Mouse (Mus musculus) layer of hippocampus, adult 11-12 months (tissue): ENCODE measurements around the gene Ccdc85b.
"Not testable (repeated sequence)": the region's sequence is repeated elsewhere in the genome, so short reads cannot be mapped to it uniquely, and the experiment has no call there.

Experiments used
- DNase-seq: peaks from one replicate; pipeline ENCODE4 v3.0.0; 2022; ENCODE audit warnings: low spot score

Gene Ccdc85b

DNA sequence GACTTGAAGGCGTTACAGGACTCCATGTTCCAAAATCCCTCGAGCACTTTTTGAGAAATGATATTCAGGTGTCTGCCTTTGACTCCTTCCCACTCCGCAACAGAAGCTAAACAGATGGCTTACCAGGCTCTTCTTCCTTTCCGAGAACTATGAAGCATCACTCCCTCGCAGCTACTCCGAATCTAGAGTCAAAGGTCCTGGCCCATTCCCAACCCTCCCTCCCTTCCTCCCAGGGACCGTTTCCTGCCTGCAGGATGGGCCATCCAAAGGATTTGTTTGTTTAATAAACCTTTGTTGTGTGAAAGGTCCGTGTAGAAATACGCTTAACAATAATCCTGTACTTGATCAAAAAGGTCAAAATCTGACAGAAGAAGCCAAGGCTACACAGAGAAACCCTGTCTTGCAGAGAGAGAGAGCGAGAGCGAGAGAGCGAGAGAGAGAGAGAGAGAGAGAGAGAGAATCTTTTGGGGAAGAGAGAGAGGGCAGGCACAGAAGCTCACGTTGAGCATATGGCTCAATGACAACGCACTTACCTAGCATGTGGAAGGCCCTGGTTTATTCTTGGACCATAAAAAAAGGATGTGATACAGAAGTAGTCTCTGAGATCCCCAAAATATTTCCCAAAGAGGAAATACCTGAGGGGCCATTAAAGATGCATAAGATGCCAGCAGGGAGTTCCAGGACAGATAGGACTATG lies at the start of gene Ccdc85b:
Gene Ccdc85b (minus strand): TSS at position 149 of the 697 bp plus-strand sequence.
- no peak for DNase-seq

DNA sequence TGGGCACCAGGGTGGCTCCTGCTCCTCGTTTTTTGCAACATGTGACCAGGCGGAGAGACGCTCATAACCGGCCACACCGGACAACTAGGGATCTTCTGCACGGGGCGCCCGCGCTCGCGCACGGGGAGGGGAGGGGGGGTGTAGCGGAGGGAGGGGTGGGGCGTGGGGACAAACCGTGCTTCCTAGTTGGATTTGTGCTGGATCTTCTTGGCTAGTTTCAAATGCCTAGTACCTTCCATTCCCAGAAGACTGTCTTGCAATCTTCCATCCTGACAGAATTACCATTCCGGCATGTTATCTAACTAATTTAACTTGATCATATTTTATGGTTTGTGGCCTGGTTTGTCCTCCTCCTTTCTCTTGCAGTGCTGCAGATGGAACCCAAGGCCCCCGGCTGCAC lies 46.0 kb upstream of the Ccdc85b start, which contains the start of gene 1700020D05Rik:
Gene 1700020D05Rik (minus strand): TSS at position 101 of the 400 bp plus-strand sequence.
- DNase-seq, result no peak

DNA sequence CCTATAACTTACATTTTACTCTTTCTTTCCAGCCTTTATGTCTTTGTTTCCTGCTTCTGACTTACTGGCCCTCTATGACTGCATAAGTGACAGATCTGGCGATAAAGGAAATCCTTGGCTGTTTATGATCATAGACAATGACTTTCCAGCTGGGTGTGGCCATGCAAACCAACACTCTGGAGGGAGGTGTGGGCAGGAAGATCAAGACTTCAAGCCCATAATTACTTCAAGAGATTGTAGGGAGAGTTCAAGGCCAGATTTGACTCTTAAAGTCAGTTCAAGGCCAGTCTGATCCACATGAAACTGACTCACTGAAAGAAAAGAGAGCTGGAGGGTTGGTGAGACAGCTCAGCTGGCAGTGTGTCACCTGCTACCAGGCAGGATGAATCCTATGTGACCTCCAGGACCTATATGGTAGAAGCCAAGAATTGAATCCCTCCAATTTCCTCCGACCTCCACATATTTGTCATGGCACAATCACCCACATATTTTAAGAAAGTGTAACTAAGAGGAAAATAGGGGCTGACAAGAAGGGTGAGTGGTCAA lies 42.7 kb upstream of the Ccdc85b start:
- DNase-seq, result no peak

DNA sequence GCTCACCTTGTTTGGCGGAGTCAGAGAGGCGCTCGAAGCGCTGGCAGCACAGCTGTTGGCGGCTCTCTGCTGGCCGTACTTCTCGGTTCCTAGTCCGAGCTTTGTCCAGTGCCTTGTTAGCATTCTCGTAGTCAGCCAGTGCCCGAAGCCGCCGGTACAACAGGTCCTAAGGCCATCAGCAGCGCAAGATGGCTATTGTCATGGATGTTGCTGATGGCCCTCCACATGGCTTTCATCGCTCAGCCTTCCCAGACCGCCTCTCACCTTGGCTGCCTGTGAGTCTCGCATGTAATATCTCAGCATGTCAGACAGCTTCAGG lies 38.3 kb upstream of the Ccdc85b start:
- DNase-seq, result no peak

GRCm38 (mm10) chr19:5495353-5496051 lies 37.8 kb upstream of the Ccdc85b start:
- no peak for DNase-seq

DNA sequence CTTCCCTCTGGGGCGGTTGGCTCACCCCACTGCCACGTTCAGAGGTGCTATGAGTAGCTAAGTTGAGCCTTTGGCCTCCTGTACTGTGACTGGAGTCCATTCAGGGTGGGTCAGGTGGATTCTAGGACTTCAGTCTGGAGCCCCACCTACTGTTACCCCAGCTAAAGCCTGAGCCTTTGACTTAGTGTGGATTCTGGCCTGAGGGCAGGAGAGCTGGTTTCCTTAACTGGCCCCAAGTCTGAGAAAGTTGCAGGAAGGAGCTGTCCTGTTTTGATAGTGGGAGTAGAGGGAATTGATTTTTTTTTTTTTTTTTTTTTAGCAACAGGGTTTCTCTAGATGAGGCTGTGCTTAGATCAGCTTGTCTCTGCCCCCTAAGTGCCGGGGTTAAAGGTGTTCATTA lies 36.6 kb upstream of the Ccdc85b start:
- DNase-seq, result no peak

- DNase-seq, result not testable (repeated sequence)
Observed at GRCm38 (mm10) chr19:5493301-5493721, 35.6 kb upstream of the Ccdc85b start.

GRCm38 (mm10) chr19:5492641-5493040 lies 34.9 kb upstream of the Ccdc85b start:
- DNase-seq, result no peak

DNA sequence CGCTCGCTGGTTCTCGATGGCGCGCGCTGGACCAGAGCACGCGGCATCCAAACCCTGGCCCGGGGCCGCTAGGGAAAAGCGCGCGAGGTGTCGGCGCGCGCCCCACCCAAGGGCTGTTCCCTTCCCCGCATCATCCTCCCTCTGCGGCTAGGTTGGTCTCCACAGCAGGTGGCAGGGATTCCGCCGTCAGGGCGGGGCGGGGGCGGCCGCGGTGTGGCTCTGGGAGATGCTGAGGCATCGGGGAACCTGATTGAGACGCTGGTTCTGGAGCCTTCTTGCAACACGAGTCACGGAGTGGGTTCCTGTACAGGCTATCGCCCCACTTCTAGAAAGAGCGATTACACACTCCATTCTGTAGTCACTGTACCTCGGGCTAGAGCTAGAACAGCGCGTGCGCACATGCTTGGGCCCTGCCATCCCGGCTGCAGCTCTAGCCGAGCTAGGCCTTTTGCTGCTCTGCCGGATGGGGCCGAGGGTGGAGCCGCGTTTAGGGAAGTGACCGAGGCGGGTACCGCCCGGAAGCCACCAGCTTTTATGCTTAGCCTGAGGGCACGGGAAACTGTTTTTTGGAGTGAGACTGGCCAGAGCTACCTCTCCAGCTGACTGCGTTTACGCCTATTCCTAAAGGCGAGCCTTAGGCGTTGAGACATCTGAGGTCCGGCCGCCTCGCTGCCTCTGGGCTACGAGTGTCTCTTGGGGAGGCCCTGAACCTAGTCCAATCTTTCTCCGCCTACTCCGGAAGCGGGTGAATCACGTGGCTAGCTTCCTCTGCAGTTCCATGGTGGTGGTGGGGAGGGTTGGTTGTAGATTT lies 33.4 kb upstream of the Ccdc85b start:
- peak; percentile 84 for DNase-seq

GRCm38 (mm10) chr19:5490313-5490897 lies 32.7 kb upstream of the Ccdc85b start, which contains the start of gene Cfl1:
Cfl1 (plus strand) TSS chr19:5490455.
- DNase-seq, result peak; percentile 95

- not testable (repeated sequence) for DNase-seq
Observed at GRCm38 (mm10) chr19:5489721-5490120, 32.0 kb upstream of the Ccdc85b start.

DNA sequence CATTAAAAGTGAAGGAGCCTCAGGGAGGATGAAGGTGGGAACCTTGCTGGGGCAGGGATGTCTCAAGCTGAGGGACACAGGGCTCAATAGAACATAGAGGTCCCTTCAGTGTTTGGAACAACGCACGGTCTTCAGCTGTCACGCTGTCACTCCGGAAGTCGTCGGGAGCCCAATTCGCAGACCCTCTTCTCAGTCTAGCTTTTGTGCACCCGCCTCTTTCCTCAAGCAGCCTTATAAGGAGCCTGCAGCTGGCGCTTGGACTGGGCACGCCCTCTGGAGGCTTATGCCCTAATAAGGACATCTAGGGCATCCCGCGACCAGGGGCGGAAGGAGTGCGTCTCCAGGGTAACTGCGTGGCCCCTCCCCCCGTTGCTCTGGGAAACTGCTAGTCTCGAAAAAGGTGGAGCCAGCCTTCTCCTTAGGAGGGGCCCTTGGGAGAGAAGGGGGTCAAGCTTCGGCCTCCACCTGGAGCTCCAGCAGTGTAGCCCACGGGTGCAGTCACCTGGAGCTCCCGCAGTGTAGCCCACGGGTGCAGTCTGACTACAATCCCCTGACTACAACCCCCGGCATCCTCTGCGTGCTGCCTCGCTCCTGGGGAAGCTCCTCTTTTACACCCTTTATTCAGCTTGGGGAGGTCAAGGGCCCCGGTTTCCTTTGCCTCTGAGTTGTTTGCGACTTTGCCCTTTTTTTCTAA lies 31.3 kb upstream of the Ccdc85b start:
- peak; percentile 98 for DNase-seq

DNA sequence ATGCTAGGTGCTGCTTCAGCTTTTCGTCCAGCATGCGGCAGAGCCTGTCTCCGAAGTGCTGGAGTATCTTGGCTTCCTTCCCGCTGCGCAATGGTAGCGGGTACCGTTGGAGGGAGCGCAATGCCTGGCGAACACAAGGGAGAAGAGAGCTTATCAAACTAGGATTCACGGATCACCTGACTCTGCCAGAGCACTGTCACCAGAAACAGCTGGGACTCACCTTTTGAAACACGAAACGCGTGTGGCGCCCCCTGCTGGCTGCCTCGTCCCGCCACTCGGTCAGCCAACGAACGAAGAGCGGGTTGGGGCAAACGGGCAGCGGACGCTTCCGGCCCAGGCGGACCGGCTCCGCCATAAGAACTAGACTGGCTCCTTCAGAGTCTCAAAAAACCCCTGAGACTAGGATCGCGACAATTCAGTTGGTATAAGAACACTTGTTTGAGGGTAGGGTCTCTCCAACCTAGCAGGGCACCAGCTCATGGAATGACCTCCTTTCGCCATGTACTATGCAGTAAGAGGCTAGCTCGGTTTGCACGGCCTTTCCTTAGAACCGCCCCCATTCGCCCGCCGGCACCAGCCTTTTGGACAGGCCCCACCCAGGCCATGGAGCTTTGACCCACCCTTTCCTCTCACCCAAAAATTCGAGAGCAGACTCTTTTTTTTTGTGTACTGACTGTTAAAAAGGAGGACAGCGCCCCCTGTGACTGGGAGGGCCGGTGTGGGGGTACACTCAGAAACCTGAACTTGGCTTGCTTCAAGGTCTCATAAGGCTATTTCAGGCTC lies 30.3 kb upstream of the Ccdc85b start, which contains the start of gene Mus81:
Gene Mus81 (minus strand): TSS at position 635 of the 783 bp plus-strand sequence.
- DNase-seq, result peak; percentile 96

DNA sequence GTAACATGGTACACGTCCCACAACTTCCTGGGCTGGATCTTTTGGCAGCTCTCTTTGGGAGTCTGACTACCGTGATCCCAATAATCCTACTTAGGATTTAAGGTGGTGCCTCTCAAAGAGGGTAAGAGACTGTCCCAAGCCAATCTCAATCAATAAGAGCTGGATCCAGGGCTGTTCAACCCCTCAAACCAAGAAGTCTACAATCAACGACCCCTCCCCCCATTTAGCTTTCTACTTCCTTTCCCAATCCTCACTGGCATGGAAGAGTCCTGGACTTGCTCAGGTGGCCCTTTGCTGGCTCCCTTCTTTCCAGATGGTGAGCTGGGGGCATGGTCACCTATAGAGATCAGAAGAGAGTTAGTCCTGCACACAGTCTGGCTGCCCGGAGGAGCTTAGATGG lies 29.1 kb upstream of the Ccdc85b start:
- DNase-seq, result no peak

- no peak for DNase-seq
Observed at GRCm38 (mm10) chr19:5486286-5486685, 28.6 kb upstream of the Ccdc85b start.

DNA sequence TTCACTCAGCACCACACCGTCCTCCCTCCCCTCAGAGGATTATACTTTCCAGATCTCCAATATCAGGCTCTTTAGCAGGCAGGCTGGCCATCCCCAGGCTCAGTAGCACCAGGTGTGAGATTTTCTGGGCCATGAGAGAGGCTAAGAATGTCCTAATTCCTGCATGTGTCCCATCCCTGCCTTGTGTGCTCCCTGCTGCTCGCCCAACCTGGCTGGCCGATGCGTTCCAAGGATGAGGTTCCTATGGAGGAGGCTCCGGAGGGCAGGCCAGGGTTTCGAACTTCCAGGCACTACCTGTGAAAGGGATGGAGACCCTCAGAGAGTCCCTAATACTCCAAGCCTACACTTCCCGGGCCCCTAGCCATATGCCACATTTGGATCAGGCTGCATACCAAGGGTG lies 28.1 kb upstream of the Ccdc85b start:
- DNase-seq, result no peak

DNA sequence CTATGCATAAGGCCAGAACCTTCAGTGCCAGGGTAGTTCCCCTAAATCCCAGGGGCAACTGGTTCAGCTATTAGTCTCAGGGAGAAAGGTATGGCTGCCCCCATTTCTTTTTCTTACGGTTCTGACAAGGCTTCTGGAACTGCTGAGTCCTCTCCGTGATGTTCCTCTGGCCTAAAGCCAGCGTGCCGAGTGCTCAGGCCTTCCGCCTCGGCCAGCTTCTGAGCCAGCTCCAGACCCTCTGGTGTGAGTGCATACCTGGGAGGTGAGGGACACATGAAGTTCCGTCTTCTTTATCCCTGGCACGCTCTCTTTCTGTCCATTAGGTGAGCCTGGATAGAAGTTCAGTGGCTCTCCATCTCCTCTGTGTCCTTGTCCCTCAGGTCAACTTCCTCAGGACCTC lies 27.7 kb upstream of the Ccdc85b start:
- DNase-seq, result no peak

GRCm38 (mm10) chr19:5484496-5484895 lies 26.8 kb upstream of the Ccdc85b start:
- DNase-seq, result no peak

GRCm38 (mm10) chr19:5483386-5484359 lies 26.0 kb upstream of the Ccdc85b start:
- no peak for DNase-seq
